Mouse (Mus musculus) stomach, embryonic 15.5 days (tissue): Measurements from ENCODE around the gene Glo1. TPM values are rescaled to one million over a fixed set of nuclear protein-coding genes. Genes with fewer than 3 reads are reported as not detected.
A peak's percentile ranks its signal among the peaks of the same experiment; 100 is the strongest.
"Not testable (repeated sequence)": the region's sequence is repeated elsewhere in the genome, so short reads cannot be mapped to it uniquely, and the experiment has no call there.

Experiments
- ATAC-seq: fragments of 200-750 bp; cut with Nextera tagmentation; 2 replicates; pipeline ENCODE4 v1.8.0; 2017; ENCODE audit warnings: low read depth, moderate number of reproducible peaks, moderate TSS enrichment; ENCODE audit not compliant: insufficient read depth, low FRiP score
- H3K27ac ChIP-seq: fragments of 300-500 bp; sonication (generic); 2 replicates; pipeline ENCODE4 v1.5.1; 2015; ENCODE audit warnings: mild to moderate bottlenecking, inconsistent platforms
- H3K27me3 ChIP-seq: fragments of 300-500 bp; sonication (generic); replicated peaks from 2 replicates; pipeline ENCODE4 v1.6.1; 2015; ENCODE audit warnings: inconsistent platforms
- H3K36me3 ChIP-seq: fragments of 300-500 bp; sonication (generic); 2 replicates; pipeline ENCODE4 v1.6.1; 2015; ENCODE audit warnings: inconsistent platforms
- H3K4me1 ChIP-seq: fragments of 300-500 bp; sonication (generic); 2 replicates; pipeline ENCODE4 v1.6.1; 2015; ENCODE audit warnings: inconsistent platforms
- H3K4me2 ChIP-seq: fragments of 300-500 bp; sonication (generic); 2 replicates; pipeline ENCODE4 v1.6.1; 2015; ENCODE audit warnings: mild to moderate bottlenecking, inconsistent platforms
- H3K4me3 ChIP-seq: fragments of 300-500 bp; sonication (generic); replicated peaks from 2 replicates; pipeline ENCODE4 v1.5.1; 2015; ENCODE audit warnings: inconsistent platforms
- H3K9ac ChIP-seq: fragments of 300-500 bp; sonication (generic); 2 replicates; pipeline ENCODE4 v1.6.1; 2015; ENCODE audit warnings: inconsistent platforms
- H3K9me3 ChIP-seq: fragments of 300-500 bp; sonication (generic); 2 replicates; pipeline ENCODE4 v1.6.1; 2016; ENCODE audit warnings: inconsistent platforms
- WGBS: fragments of 180-500 bp; shearing (Covaris S2); methylation state at CpG from one replicate; pipeline ENCODE4 v1.1.7; 2015; 5-methylcytosine and 5-hydroxymethylcytosine counted together
- polyA plus RNA-seq: library from polyadenylated mRNA; unstranded; fragments of >200 nt; fragmentation: Nextera tagmentation; extraction: Ambion mirVana; gene quantifications from 2 replicates; pipeline ENCODE4 v1.2.1, GENCODE M21; 2015

The Glo1 gene
- 216 and 221 TPM in 2 replicates for polyA plus RNA-seq

DNA sequence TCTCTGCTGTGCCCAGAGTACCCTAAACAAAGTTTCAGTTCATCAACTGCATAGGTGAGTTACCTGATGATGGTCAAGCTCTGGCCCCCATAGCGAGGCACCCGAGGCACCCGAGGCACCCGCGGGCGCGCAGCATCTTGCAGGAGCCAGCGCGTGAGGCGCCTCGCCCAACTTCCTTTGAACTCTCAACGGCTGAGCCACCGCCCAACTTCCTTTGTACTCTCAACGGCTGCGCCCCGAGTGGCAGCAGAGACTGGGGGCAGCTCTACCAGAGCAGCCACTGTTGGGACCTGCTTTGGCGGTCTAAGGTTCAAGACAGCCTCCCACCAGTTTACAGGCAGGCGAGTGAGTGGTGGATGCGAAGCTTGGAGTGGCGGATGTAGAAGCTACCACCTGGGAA, at the start of gene Glo1:
Gene Glo1, minus strand, starts transcription at position 153 of the 400 bp plus-strand sequence.
- not testable (repeated sequence) for H3K4me3 ChIP-seq, H3K4me1 ChIP-seq, H3K9ac ChIP-seq, ATAC-seq, H3K36me3 ChIP-seq, H3K4me2 ChIP-seq, H3K27me3 ChIP-seq, H3K27ac ChIP-seq, H3K9me3 ChIP-seq
- no CpG with 5 or more reads among the region's 20 CpGs for WGBS

- no peaks in the 10 kb centered on the region for H3K9me3 ChIP-seq
- no peak overlapping the region for H3K9ac ChIP-seq
- no peak overlapping the region for H3K4me3 ChIP-seq
- 85% methylated on average over 9 of the region's 9 CpGs for WGBS
- no peaks in the 10 kb centered on the region for H3K4me1 ChIP-seq
- H3K27ac ChIP-seq: no peak overlapping the region
- no peak overlapping the region for H3K4me2 ChIP-seq
- H3K36me3 ChIP-seq: no peaks in the 10 kb centered on the region
- H3K27me3 ChIP-seq: no peaks in the 10 kb centered on the region
- ATAC-seq: no peak
Observed at GRCm38 (mm10) chr17:30675021-30675740, 48.5 kb upstream of the Glo1 start.

GRCm38 (mm10) chr17:30673023-30673422, 46.4 kb upstream of the Glo1 start:
- H3K4me2 ChIP-seq: no peak overlapping the region
- no peak overlapping the region for H3K9ac ChIP-seq
- H3K27ac ChIP-seq: no peak overlapping the region
- H3K9me3 ChIP-seq: no peaks in the 10 kb centered on the region
- no peaks in the 10 kb centered on the region for H3K27me3 ChIP-seq
- H3K4me3 ChIP-seq: no peak overlapping the region
- ATAC-seq: no peak
- 89% methylated on average over 6 of the region's 6 CpGs for WGBS
- H3K4me1 ChIP-seq: no peaks in the 10 kb centered on the region
- no peaks in the 10 kb centered on the region for H3K36me3 ChIP-seq

GRCm38 (mm10) chr17:30672556-30672955, 45.9 kb upstream of the Glo1 start:
- 67% methylated on average over 4 of the region's 4 CpGs for WGBS
- Histone ChIP-seq H3K27me3 (no peaks in the 10 kb centered on the region), H3K9ac (no peak overlapping the region), H3K36me3 (no peaks in the 10 kb centered on the region), H3K27ac (no peak overlapping the region), H3K4me1 (no peaks in the 10 kb centered on the region), H3K4me3 (no peak overlapping the region), H3K4me2 (no peak overlapping the region), H3K9me3 (no peaks in the 10 kb centered on the region)
- no peak for ATAC-seq

- Histone ChIP-seq H3K4me2 (no peak overlapping the region), H3K9me3 (0 out of 2 replicates have a peak, but pooled peaks cover 3% of the 10 kb centered on the region), H3K9ac (no peak overlapping the region), H3K27ac (no peak overlapping the region), H3K27me3 (no peaks in the 10 kb centered on the region), H3K4me3 (no peak overlapping the region), H3K36me3 (no peaks in the 10 kb centered on the region), H3K4me1 (no peaks in the 10 kb centered on the region)
- 77% methylated on average over 5 of the region's 5 CpGs for WGBS
- ATAC-seq: no peak
Observed at GRCm38 (mm10) chr17:30664856-30665255, 38.2 kb upstream of the Glo1 start.

DNA sequence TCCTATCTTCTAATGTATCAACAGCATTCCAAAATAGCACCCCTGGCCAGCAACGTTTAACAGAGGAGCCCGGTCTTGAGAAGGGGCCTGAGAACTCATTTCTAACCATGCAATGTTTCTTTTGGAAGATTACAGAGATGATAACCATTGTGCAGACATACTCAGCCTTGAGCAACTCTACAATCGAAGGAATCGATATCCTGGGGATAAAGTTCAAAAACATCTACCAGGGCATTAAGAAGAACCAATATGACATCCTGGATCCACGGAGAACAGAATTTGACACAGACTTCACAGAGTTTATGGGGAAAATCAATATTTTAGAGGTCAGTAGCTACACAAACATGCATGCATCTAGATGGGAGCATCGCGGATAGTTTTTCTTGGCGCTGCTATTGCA, 36.5 kb upstream of the Glo1 start:
- no peak for ATAC-seq
- no peaks in the 10 kb centered on the region for H3K4me1 ChIP-seq
- no peaks in the 10 kb centered on the region for H3K36me3 ChIP-seq
- WGBS: 90% methylated on average over 8 of the region's 8 CpGs
- H3K27me3 ChIP-seq: no peaks in the 10 kb centered on the region
- H3K4me2 ChIP-seq: no peak overlapping the region
- no peak overlapping the region for H3K4me3 ChIP-seq
- no peak overlapping the region for H3K27ac ChIP-seq
- H3K9me3 ChIP-seq: 0 out of 2 replicates have a peak, but pooled peaks cover 3% of the 10 kb centered on the region
- no peak overlapping the region for H3K9ac ChIP-seq

GRCm38 (mm10) chr17:30662131-30662530, 35.5 kb upstream of the Glo1 start:
- Histone ChIP-seq H3K9me3 (0 out of 2 replicates have a peak, but pooled peaks cover 3% of the 10 kb centered on the region), H3K27ac (no peak overlapping the region)
- 71% methylated on average over 8 of the region's 8 CpGs for WGBS

GRCm38 (mm10) chr17:30658152-30658544, 31.5 kb upstream of the Glo1 start:
- Histone ChIP-seq H3K9me3 (no peaks in the 10 kb centered on the region), H3K27ac (peak overlapping the region; percentile 83), H3K4me1 (no peaks in the 10 kb centered on the region), H3K9ac (no peak overlapping the region), H3K27me3 (no peaks in the 10 kb centered on the region), H3K4me2 (peak overlapping the region; percentile 47), H3K36me3 (no peaks in the 10 kb centered on the region), H3K4me3 (peak overlapping the region; percentile 34)
- WGBS: 13% methylated on average over 13 of the region's 13 CpGs
- ATAC-seq: peak; percentile 87

More at GRCm38 (mm10) chr17:30662131-30662530, 35.5 kb upstream of the Glo1 start:
- Histone ChIP-seq H3K4me2 (no peak overlapping the region), H3K4me3 (no peak overlapping the region), H3K36me3 (no peaks in the 10 kb centered on the region), H3K9ac (no peak overlapping the region), H3K4me1 (no peaks in the 10 kb centered on the region), H3K27me3 (no peaks in the 10 kb centered on the region)
- ATAC-seq: no peak

DNA sequence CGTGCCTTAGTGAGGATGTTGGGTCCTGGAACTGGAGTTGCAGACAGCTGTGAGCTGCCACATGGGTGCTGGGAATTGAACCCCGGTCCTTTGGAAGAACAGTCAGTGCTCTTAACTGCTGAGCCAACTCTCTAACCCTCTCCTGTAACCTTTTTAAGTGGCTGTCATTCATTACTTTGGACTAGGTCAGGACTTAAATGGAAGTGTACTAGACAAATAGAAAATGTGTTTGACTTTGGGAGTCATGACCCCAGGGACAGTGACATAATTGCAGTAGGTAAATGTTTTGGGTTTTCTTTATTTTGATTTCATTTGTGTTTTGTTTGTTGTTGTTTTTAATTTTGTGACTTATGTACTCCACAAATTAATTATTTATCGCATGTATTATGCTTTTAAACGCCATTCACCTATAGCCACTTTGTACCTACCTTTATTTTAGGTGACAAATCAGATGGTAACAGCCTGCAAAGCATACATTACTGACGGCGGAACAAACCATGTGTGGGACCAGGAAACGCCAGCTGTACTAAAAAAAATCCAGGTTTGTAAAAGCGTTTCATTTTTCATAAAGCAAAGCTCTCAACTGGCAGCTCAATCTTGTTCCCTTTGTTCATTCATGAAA, 31.0 kb upstream of the Glo1 start:
- peak overlapping the region; percentile 47 for H3K4me2 ChIP-seq
- H3K27me3 ChIP-seq: no peaks in the 10 kb centered on the region
- ATAC-seq: no peak; the same call in 1 of the 2 replicates
- no peaks in the 10 kb centered on the region for H3K36me3 ChIP-seq
- no peaks in the 10 kb centered on the region for H3K4me1 ChIP-seq
- H3K4me3 ChIP-seq: peak overlapping the region; percentile 34
- WGBS: 44% methylated on average over 8 of the region's 8 CpGs
- H3K9me3 ChIP-seq: no peaks in the 10 kb centered on the region
- no peak overlapping the region for H3K9ac ChIP-seq
- H3K27ac ChIP-seq: peak overlapping the region; percentile 83

DNA sequence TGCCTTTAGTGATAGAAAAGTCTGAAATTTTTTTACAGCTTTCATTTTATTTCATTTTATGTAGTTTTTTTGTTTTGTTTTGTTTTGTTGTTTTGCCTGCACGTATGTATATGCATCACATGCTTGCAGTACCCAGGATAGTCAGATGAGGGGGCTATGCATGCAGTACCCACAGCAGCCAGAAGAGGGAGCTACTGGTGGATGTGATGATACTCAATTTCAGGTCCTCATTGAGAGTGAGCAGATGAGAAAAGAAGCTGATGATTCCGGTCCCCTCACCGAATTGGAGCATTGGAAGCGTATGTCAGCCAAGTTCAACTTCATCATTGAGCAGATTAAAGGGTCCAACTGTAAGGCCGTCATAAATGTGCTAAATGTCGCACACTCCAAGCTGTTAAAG, 26.3 kb upstream of the Glo1 start:
- no peak overlapping the region for H3K4me3 ChIP-seq
- ATAC-seq: no peak
- no peak overlapping the region for H3K27ac ChIP-seq
- H3K9ac ChIP-seq: no peak overlapping the region
- H3K36me3 ChIP-seq: no peaks in the 10 kb centered on the region
- 90% methylated on average over 6 of the region's 6 CpGs for WGBS
- H3K4me1 ChIP-seq: no peaks in the 10 kb centered on the region
- H3K4me2 ChIP-seq: no peak overlapping the region
- H3K9me3 ChIP-seq: no peaks in the 10 kb centered on the region
- no peaks in the 10 kb centered on the region for H3K27me3 ChIP-seq

GRCm38 (mm10) chr17:30648770-30649169, 22.1 kb upstream of the Glo1 start:
- Histone ChIP-seq H3K9me3 (no peaks in the 10 kb centered on the region), H3K4me2 (no peak overlapping the region), H3K4me3 (no peak overlapping the region), H3K27me3 (no peaks in the 10 kb centered on the region), H3K27ac (no peak overlapping the region), H3K4me1 (no peaks in the 10 kb centered on the region), H3K36me3 (no peaks in the 10 kb centered on the region), H3K9ac (no peak overlapping the region)
- no peak for ATAC-seq
- 97% methylated on average over 3 of the region's 3 CpGs for WGBS

- WGBS: 80% methylated on average over 5 of the region's 5 CpGs
- ATAC-seq: no peak
- no peak overlapping the region for H3K27ac ChIP-seq
- no peaks in the 10 kb centered on the region for H3K27me3 ChIP-seq
- H3K4me1 ChIP-seq: no peaks in the 10 kb centered on the region
- no peaks in the 10 kb centered on the region for H3K36me3 ChIP-seq
- H3K9me3 ChIP-seq: no peaks in the 10 kb centered on the region
- H3K4me2 ChIP-seq: no peak overlapping the region
- no peak overlapping the region for H3K9ac ChIP-seq
- H3K4me3 ChIP-seq: no peak overlapping the region
Observed at GRCm38 (mm10) chr17:30640896-30641295, 14.2 kb upstream of the Glo1 start.
